Mouse (Mus musculus) ES-E14 (cell line): ENCODE data around the gene Gm44596. TPM values are rescaled to one million over a fixed set of nuclear protein-coding genes. Genes with fewer than 3 reads are reported as not detected.

Experiments used
- DNase-seq: peaks from one replicate; pipeline ENCODE4 v3.0.0-alpha.2; 2013; ENCODE audit warnings: low read depth, low spot score
- H3K27ac ChIP-seq: 2 replicates; pipeline ENCODE4 v1.5.1; 2012; ENCODE audit warnings: low read depth, mild to moderate bottlenecking, low read length, moderate library complexity, mixed read lengths; ENCODE audit not compliant: poor library complexity, insufficient read depth, severe bottlenecking
- H3K36me3 ChIP-seq: 2 replicates; pipeline ENCODE4 v1.6.1; 2012; ENCODE audit warnings: mild to moderate bottlenecking, low read length, moderate library complexity, mixed read lengths; ENCODE audit not compliant: control insufficient read depth, poor library complexity, insufficient read depth, severe bottlenecking
- H3K4me1 ChIP-seq, 2 experiments: fragments of 150-350 bp in 1 of 2; sonication (generic) in 1 of 2; 2 replicates each; pipeline ENCODE4 v1.6.1; 2012; ENCODE audit warnings: low read length in 2 of 2, mild to moderate bottlenecking in 1 of 2, mixed read lengths in 1 of 2; ENCODE audit not compliant: control insufficient read depth in 2 of 2, insufficient read depth in 2 of 2, poor library complexity in 1 of 2
- H3K4me3 ChIP-seq, 2 experiments: fragments of 150-350 bp in 1 of 2; sonication (generic) in 1 of 2; 2 replicates each; pipeline ENCODE4 v1.5.1; 2012; ENCODE audit warnings: low read length in 2 of 2, low read depth in 1 of 2, mild to moderate bottlenecking in 1 of 2, mixed read lengths in 1 of 2; ENCODE audit not compliant: insufficient read depth in 1 of 2, poor library complexity in 1 of 2, severe bottlenecking in 1 of 2
- H3K9ac ChIP-seq: 2 replicates; pipeline ENCODE4 v1.6.1; 2012; ENCODE audit warnings: low read depth, mild to moderate bottlenecking, low read length, mixed read lengths; ENCODE audit not compliant: poor library complexity, insufficient read depth, severe bottlenecking
- H3K9me3 ChIP-seq: fragments of 150-350 bp; sonication (generic); 2 replicates; pipeline ENCODE4 v1.6.1; 2012; ENCODE audit warnings: low read depth, mild to moderate bottlenecking, low read length; ENCODE audit not compliant: control insufficient read depth, insufficient read depth
- CHD2 ChIP-seq: IDR thresholded peaks from 2 replicates; pipeline ENCODE4 v1.6.1; 2014; ENCODE audit warnings: mild to moderate bottlenecking, low read depth, low read length, inconsistent platforms
- HCFC1 ChIP-seq: IDR thresholded peaks from 2 replicates; pipeline ENCODE4 v1.6.1; 2012; ENCODE audit warnings: low read length, inconsistent platforms, borderline replicate concordance; ENCODE audit not compliant: insufficient read depth
- MAFK ChIP-seq: IDR thresholded peaks from 2 replicates; pipeline ENCODE4 v1.6.1; 2014; ENCODE audit warnings: mild to moderate bottlenecking, low read depth, low read length, inconsistent platforms; ENCODE audit not compliant: insufficient read depth
- ZC3H11A ChIP-seq: IDR thresholded peaks from 2 replicates; pipeline ENCODE4 v1.6.1; 2012; ENCODE audit warnings: low read depth, mild to moderate bottlenecking, inconsistent platforms, low read length, borderline replicate concordance
- ZNF384 ChIP-seq: IDR thresholded peaks from 2 replicates; pipeline ENCODE4 v1.6.1; 2012; ENCODE audit warnings: low read depth, low read length, inconsistent platforms
- in situ Hi-C, 2 experiments: fragments of 600-800 bp; cut with MboI; formaldehyde crosslinking; loops; one replicate each; pipeline ENCODE4 v1.15.1; 2025; ENCODE audit warnings: low sequenced_read_pairs in 2 of 2, inconsistent platforms in 1 of 2; ENCODE audit not compliant: unreplicated experiment in 2 of 2
- total RNA-seq: library from RNA; depleted of rRNA; stranded (reverse); fragments of 300-350 nt; gene quantifications from 2 replicates; pipeline ENCODE4 v1.2.3, GENCODE M21; 2012

The Gm44596 gene
- total RNA-seq, 1 experiment = not detected

GRCm38 (mm10) chr6:128427571-128427970, 52.3 kb downstream of the Gm44596 start:
- Histone ChIP-seq H3K9me3 (no peaks in the 10 kb centered on the region), H3K4me1 (peaks cover 10 to 14% of the 10 kb centered on the region in 2 experiments; a peak in 3 of 4 replicates), H3K27ac (no peak overlapping the region), H3K9ac (no peak overlapping the region), H3K4me3 (no peak overlapping the region), H3K36me3 (peaks cover 29% of the 10 kb centered on the region)
- TF ChIP-seq MAFK = no peak
- TF ChIP-seq HCFC1 = no peak
- no peak for TF ChIP-seq ZC3H11A
- TF ChIP-seq CHD2 = no peak
- no peak for TF ChIP-seq ZNF384
- no peak for DNase-seq
- in situ Hi-C loops = no loop called here

GRCm38 (mm10) chr6:128429300-128429699, 54.0 kb downstream of the Gm44596 start:
- Histone ChIP-seq H3K9me3 (no peaks in the 10 kb centered on the region), H3K4me3 (no peak overlapping the region), H3K9ac (no peak overlapping the region), H3K36me3 (peaks cover 47% of the 10 kb centered on the region), H3K4me1 (peaks cover 12 to 22% of the 10 kb centered on the region in 2 experiments), H3K27ac (no peak overlapping the region)
- TF ChIP-seq CHD2 = no peak
- peak; percentile 17; the same call in 1 of the 2 replicates for TF ChIP-seq ZNF384
- in situ Hi-C loops = no loop called here
- no peak for DNase-seq

GRCm38 (mm10) chr6:128429826-128430225, 54.5 kb downstream of the Gm44596 start:
- DNase-seq = no peak
- Histone ChIP-seq H3K4me1 (peaks cover 12 to 24% of the 10 kb centered on the region in 2 experiments), H3K27ac (peak overlapping the region; percentile 37; the same call in 1 of the 2 replicates), H3K36me3 (peaks cover 52% of the 10 kb centered on the region), H3K4me3 (no peak overlapping the region), H3K9ac (no peak overlapping the region), H3K9me3 (no peaks in the 10 kb centered on the region)
- in situ Hi-C loops = no loop called here
- TF ChIP-seq HCFC1 = no peak
- TF ChIP-seq ZC3H11A = no peak
- no peak for TF ChIP-seq MAFK

GRCm38 (mm10) chr6:128432356-128432915, 57.1 kb downstream of the Gm44596 start:
- DNase-seq = no peak
- H3K9ac ChIP-seq = no peak overlapping the region
- H3K4me3 ChIP-seq = no peak overlapping the region
- peaks cover 12 to 30% of the 10 kb centered on the region in 2 experiments for H3K4me1 ChIP-seq
- no peak overlapping the region for H3K27ac ChIP-seq
- H3K9me3 ChIP-seq = no peaks in the 10 kb centered on the region
- in situ Hi-C loops = no loop called here
- no peak for TF ChIP-seq ZNF384
- no peak for TF ChIP-seq HCFC1
- TF ChIP-seq ZC3H11A = no peak
- no peak for TF ChIP-seq MAFK
- TF ChIP-seq CHD2 = no peak
- H3K36me3 ChIP-seq = peaks cover 70% of the 10 kb centered on the region

- peaks cover 70% of the 10 kb centered on the region for H3K36me3 ChIP-seq
- no peak overlapping the region for H3K9ac ChIP-seq
- H3K4me3 ChIP-seq = no peak overlapping the region
- no peak for DNase-seq
- no peak overlapping the region for H3K27ac ChIP-seq
- TF ChIP-seq MAFK (no peak), HCFC1 (no peak), ZNF384 (no peak), CHD2 (no peak), ZC3H11A (no peak)
- in situ Hi-C loops = no loop called here
- peaks cover 12 to 30% of the 10 kb centered on the region in 2 experiments for H3K4me1 ChIP-seq
- H3K9me3 ChIP-seq = no peaks in the 10 kb centered on the region
Observed at GRCm38 (mm10) chr6:128433566-128433965, 58.3 kb downstream of the Gm44596 start.
